Mouse (Mus musculus): ENCODE data around the gene Mycl. TPM values are rescaled to one million over a fixed set of nuclear protein-coding genes. Genes with fewer than 3 reads are reported as not detected.
A peak's percentile ranks its signal among the peaks of the same experiment; 100 is the strongest.
"Not testable (repeated sequence)": the region's sequence is repeated elsewhere in the genome, so short reads cannot be mapped to it uniquely, and the experiment has no call there.

The Mycl gene
- polyA plus RNA-seq, 1 experiment from 2014 or later, result 0.19 TPM

GRCm38 (mm10) chr4:122981238-122981637 lies 14.2 kb upstream of the Mycl start:
- in situ Hi-C loops (cut with MboI; ENCODE audit: low pct_unique_long_range_greater_than_20kb), result loop anchor here (5.0 kb wide), 1 partner anchor 69 kb away; no protein-coding TSS in a partner anchor
- POLR2A ChIA-PET, result no interaction called here
- H3K27me3 ChIP-seq, result no peaks in the 10 kb centered on the region
- CTCF ChIA-PET, result interaction anchor here (1.9 kb wide), 1 partner anchor 70 kb away, joined by 6 read pairs; no protein-coding TSS in a partner anchor
- ATAC-seq, result no peak
- no peak for TF ChIP-seq CTCF (IDR thresholded peaks at IDR 0.05)
- DNase-seq (ENCODE audit: low read depth, low spot score), result no peak

- CTCF ChIA-PET, result interaction anchor here (0.9 to 1.9 kb wide), 2 partner anchors 22 to 70 kb away, joined by 3 to 6 read pairs; no protein-coding TSS in a partner anchor
- in situ Hi-C loops (cut with MboI; ENCODE audit: low pct_unique_long_range_greater_than_20kb), result loop anchor here (5.0 kb wide), 1 partner anchor 70 kb away; no protein-coding TSS in a partner anchor
- TF ChIP-seq CTCF (IDR thresholded peaks at IDR 0.05), result no peak
- no peaks in the 10 kb centered on the region for H3K27me3 ChIP-seq
- no peak for DNase-seq (ENCODE audit: low read depth, low spot score)
- POLR2A ChIA-PET, result no interaction called here
- ATAC-seq, result no peak
Measured at GRCm38 (mm10) chr4:122981930-122982329, 13.5 kb upstream of the Mycl start.

- ATAC-seq (no peak), DNase-seq (ENCODE audit: low read depth, low spot score) (no peak)
- ChIA-PET POLR2A (interaction anchor here (0.6 kb wide), 1 partner anchor 150 kb away, joined by 3 read pairs; no protein-coding TSS in a partner anchor), CTCF (interaction anchor here (0.9 to 1.1 kb wide), 2 partner anchors 23 to 112 kb away, joined by 3 read pairs; no protein-coding TSS in a partner anchor)
- H3K27me3 ChIP-seq, result no peaks in the 10 kb centered on the region
- no peak for TF ChIP-seq CTCF (IDR thresholded peaks at IDR 0.05)
- in situ Hi-C loops (cut with MboI; ENCODE audit: low pct_unique_long_range_greater_than_20kb), result loop anchor here (5.0 kb wide), 1 partner anchor 70 kb away; no protein-coding TSS in a partner anchor
Measured at GRCm38 (mm10) chr4:122982537-122982936, 12.9 kb upstream of the Mycl start.

- no peak for TF ChIP-seq CTCF (IDR thresholded peaks at IDR 0.05)
- no peaks in the 10 kb centered on the region for H3K27me3 ChIP-seq
- POLR2A ChIA-PET, result no interaction called here
- CTCF ChIA-PET, result interaction anchor here (1.1 to 1.4 kb wide), 4 partner anchors 20 to 113 kb away, joined by 3 to 4 read pairs (median 4); no protein-coding TSS in a partner anchor
- in situ Hi-C loops (cut with MboI; ENCODE audit: low pct_unique_long_range_greater_than_20kb), result loop anchor here (5.0 kb wide), 1 partner anchor 71 kb away; no protein-coding TSS in a partner anchor
- ATAC-seq (no peak), DNase-seq (ENCODE audit: low read depth, low spot score) (no peak)
Measured at GRCm38 (mm10) chr4:122983486-122984261, 11.8 kb upstream of the Mycl start.

- ATAC-seq (peak; percentile 60), DNase-seq (ENCODE audit: low read depth, low spot score) (no peak)
- ChIA-PET CTCF (interaction anchor here (1.0 to 1.4 kb wide), 7 partner anchors 11 to 84 kb away, joined by 3 to 5 read pairs (median 4); partner anchors contain the start of gene Mycl), POLR2A (interaction anchor here (0.6 kb wide), 1 partner anchor 140 kb away, joined by 4 read pairs; no protein-coding TSS in a partner anchor)
- TF ChIP-seq CTCF (IDR thresholded peaks at IDR 0.05), result peak; percentile 61
- in situ Hi-C loops (cut with MboI; ENCODE audit: low pct_unique_long_range_greater_than_20kb), result no loop called here
- H3K27me3 ChIP-seq, result no peaks in the 10 kb centered on the region
Measured at GRCm38 (mm10) chr4:122985110-122985509, 10.3 kb upstream of the Mycl start.

- CTCF ChIA-PET, result no interaction called here
- DNase-seq (ENCODE audit: low read depth, low spot score) (no peak), ATAC-seq (no peak)
- in situ Hi-C loops (cut with MboI; ENCODE audit: low pct_unique_long_range_greater_than_20kb), result no loop called here
- no peak for TF ChIP-seq CTCF (IDR thresholded peaks at IDR 0.05)
- POLR2A ChIA-PET, result interaction anchor here (0.7 kb wide), 1 partner anchor 759 kb away, joined by 3 read pairs; no protein-coding TSS in a partner anchor
- H3K27me3 ChIP-seq, result no peaks in the 10 kb centered on the region
Measured at GRCm38 (mm10) chr4:122987421-122987820, 8.0 kb upstream of the Mycl start.

GRCm38 (mm10) chr4:122988004-122988403 lies 7.4 kb upstream of the Mycl start:
- in situ Hi-C loops (cut with MboI; ENCODE audit: low pct_unique_long_range_greater_than_20kb); H3K27me3 ChIP-seq; DNase-seq (ENCODE audit: low read depth, low spot score); POLR2A ChIA-PET; CTCF ChIA-PET; ATAC-seq: not testable (repeated sequence)
- TF ChIP-seq CTCF (IDR thresholded peaks at IDR 0.05), result peak; percentile 44

- ChIA-PET POLR2A (no interaction called here), CTCF (no interaction called here)
- TF ChIP-seq CTCF (IDR thresholded peaks at IDR 0.05), result no peak
- DNase-seq (ENCODE audit: low read depth, low spot score), result no peak
- ATAC-seq, result no peak
- peaks cover 1% of the 10 kb centered on the region for H3K27me3 ChIP-seq
- in situ Hi-C loops (cut with MboI; ENCODE audit: low pct_unique_long_range_greater_than_20kb), result no loop called here
Measured at GRCm38 (mm10) chr4:122991177-122991576, 4.3 kb upstream of the Mycl start.

- ATAC-seq (no peak), DNase-seq (ENCODE audit: low read depth, low spot score) (no peak)
- ChIA-PET POLR2A (no interaction called here), CTCF (no interaction called here)
- peaks cover 12% of the 10 kb centered on the region for H3K27me3 ChIP-seq
- TF ChIP-seq CTCF (IDR thresholded peaks at IDR 0.05), result no peak
- in situ Hi-C loops (cut with MboI; ENCODE audit: low pct_unique_long_range_greater_than_20kb), result no loop called here
Measured at GRCm38 (mm10) chr4:122992276-122992675, 3.2 kb upstream of the Mycl start.

- ChIA-PET POLR2A (no interaction called here), CTCF (interaction anchor here (1.1 to 2.6 kb wide), 5 partner anchors 11 to 86 kb away, joined by 3 to 22 read pairs (median 6); partner anchors contain the start of gene Trit1)
- TF ChIP-seq CTCF (IDR thresholded peaks at IDR 0.05), result no peak
- in situ Hi-C loops (cut with MboI; ENCODE audit: low pct_unique_long_range_greater_than_20kb), result loop anchor here (5.0 kb wide), 1 partner anchor 86 kb away; no protein-coding TSS in a partner anchor
- DNase-seq (ENCODE audit: low read depth, low spot score), result no peak
- H3K27me3 ChIP-seq, result peaks cover 12% of the 10 kb centered on the region
- peak; percentile 29 for ATAC-seq
Measured at GRCm38 (mm10) chr4:122996221-122996617, 767 bp downstream of the Mycl start.

All from Patski (cell line).